Mouse (Mus musculus): ENCODE measurements around the gene Mad1l1.

Mad1l1 gene

GRCm38 (mm10) chr5:140128414-140128981, 192.9 kb downstream of the Mad1l1 start:
- peak; percentile 27 for DNase-seq (ENCODE audit: low spot score)

DNA sequence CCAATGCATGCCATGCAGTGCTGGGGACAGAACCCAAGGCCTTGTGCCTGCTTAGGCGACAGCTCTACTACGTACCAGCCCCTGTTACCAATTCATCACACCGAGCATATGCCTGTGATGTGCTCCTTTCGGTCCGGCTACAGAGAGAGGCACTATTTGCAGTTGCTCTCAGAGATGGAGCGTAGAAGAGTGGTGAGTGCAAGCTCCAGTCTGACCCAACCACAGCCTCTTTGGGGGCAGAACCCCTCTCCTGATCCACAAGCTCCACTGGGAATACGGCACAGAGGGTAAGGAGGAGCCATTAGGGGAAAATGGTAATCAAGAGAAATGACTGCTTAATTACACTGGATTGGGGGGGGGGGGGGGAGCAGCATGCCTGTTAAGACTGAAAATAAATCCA, 193.4 kb downstream of the Mad1l1 start:
- no peak for DNase-seq (ENCODE audit: low spot score)

DNA sequence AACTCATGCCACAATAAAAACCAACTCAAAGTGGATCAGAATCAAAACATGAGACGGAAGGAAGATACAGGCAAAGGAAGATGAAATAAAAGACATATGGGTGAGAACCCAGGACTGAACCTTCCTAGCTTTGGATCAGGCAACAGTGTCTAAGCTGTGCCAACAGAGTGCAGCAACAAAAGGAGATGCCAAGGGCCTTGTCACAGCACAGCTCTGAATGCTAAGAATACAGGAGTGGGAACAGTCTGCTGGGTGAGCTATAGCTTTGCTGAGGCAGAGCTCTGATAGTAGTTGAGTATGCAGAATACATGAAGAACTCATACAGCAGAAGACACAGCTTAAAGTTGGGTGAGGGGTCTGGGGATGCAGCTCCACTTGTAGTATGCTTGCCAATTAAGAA, 196.7 kb downstream of the Mad1l1 start:
- DNase-seq (ENCODE audit: low spot score): no peak

DNA sequence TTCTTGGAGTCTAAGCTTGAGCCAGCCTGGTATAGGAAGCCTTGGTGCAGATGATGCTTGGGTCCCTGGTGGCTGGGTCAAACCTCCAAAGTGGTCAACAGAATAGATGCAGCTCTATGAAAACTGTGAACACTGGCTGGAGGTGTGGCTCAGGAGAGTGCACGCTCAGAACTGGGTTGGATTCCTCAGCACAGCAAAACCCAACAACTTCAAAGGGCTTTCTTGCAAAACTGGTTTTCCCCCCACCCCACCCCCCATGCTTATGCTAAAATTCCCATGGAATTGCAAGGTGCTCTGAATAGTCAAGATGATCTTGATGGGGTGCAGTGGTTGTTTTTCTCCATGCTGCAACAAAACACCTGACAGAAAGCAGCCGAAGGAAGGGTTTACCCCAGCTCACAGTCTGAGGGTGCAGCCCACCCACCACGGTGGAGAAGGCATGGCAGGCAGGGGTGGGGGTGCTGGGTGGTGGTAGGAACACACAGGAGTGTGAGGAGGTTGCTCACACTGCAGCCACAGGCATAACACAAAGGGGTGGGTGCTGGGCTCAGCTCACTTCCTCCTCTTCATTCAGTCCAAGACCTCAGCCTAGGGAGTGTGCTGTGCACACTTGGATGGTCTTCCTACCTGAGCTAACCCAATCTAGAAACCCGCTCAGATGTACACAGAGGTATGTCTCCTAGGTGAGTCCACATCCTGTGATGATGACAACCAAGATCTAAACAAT, 197.5 kb downstream of the Mad1l1 start:
- DNase-seq (ENCODE audit: low spot score): no peak

GRCm38 (mm10) chr5:140123194-140123593, 198.2 kb downstream of the Mad1l1 start:
- no peak for DNase-seq (ENCODE audit: low spot score)

DNA sequence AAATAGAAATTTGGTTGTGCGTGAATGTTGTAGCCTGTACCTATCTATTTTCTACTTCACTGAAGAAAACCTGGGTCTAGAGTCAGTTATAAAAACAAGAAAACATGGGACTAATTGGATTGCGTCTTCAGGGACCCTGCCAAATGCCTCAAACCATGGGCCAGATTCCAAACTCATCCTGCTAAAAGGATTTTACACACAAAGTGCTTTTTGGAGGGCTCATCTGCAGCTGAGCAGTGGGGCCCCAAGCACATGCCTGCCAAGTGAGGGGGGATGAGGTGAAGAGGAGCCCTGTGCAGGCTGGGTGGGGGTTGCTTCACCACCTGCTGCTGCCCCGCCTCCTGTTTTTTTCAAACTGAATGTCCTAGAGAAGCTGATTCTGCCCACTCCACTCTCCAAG, 199.4 kb downstream of the Mad1l1 start:
- no peak for DNase-seq (ENCODE audit: low spot score)

- DNase-seq (ENCODE audit: low spot score): no peak
Observed at GRCm38 (mm10) chr5:140118921-140119320, 202.4 kb downstream of the Mad1l1 start.

GRCm38 (mm10) chr5:140117968-140118367, 203.4 kb downstream of the Mad1l1 start:
- DNase-seq (ENCODE audit: low spot score): no peak

DNA sequence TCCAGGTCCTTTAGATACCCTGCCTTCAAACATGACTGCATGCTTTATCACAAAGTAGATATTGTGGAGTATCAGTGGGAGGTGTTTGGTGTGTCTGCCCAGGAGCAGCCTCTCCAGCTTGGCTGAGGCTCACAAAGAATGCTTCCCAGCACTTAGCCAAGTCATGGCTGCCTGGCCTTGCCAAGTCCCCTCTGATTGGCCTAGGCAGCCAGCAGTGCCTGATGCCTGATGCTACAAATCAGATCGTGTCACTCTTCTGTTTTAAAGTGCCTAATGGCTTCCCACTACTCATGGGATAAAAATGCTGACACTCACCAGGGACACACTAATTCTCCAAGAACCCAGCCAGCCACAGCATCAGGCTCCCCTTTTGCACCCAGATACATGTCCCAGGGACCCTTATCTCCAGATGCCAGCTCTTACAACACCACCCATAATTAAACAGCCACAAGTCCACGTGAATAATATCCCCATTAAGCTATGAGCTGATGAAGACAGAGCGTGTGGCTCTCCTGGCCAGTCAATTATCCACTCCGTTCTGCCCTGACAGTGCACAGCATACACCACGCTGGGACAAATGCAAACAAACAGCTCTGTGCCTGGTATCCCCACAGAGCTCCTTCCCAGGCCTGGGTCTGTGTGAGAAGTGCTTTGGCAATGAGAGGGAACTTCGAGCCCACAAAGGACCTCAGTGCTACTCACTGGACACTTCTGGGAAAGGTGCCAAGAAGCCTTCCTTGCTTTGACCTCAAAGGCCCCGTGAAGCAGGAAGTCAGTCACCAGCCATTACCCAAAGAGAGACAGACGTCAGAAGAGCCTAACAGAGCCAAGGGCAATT, 205.7 kb downstream of the Mad1l1 start:
- no peak for DNase-seq (ENCODE audit: low spot score)

- no peak for DNase-seq (ENCODE audit: low spot score)
Observed at GRCm38 (mm10) chr5:140114512-140115060, 206.8 kb downstream of the Mad1l1 start.

- DNase-seq (ENCODE audit: low spot score): no peak
Observed at GRCm38 (mm10) chr5:140113281-140113680, 208.1 kb downstream of the Mad1l1 start.

DNA sequence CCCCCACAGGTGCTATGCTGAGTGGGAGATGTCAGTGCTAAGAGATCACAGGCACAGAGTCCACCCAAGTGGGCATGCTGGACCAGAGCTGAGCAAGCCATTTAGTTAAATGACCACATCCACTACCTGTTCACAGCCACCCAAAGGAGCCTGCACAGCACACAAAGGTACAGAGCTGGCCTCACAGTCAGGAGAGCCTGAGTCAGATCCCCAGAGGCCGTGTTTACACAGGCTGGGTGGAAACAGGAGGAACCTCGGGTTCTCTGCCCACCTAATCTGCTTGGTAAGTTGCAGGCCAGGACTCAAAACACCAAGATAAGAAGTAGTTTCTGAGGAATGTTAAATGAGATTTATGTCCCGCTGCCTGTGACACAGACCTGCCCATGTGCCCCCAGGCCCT, 211.3 kb downstream of the Mad1l1 start:
- DNase-seq (ENCODE audit: low spot score): no peak

DNA sequence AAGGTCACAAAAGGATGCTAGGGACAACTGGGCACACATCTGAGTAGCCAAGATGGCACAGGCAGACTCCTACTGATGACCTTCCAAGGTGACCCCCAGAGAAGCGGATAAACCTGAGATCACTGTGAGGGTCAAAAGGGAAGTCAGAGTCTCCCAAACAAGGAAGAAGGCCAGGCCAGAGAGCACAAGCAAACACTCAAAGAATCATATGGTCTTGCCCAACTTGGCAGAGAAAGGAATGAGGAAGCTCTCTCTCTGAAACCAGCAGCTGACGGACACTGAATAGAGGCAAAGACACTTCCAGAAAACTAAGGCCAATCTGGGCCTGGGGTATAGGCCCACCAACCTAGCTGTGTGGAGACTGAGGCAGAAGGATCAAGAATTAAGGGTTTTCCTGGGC, 213.4 kb downstream of the Mad1l1 start:
- no peak for DNase-seq (ENCODE audit: low spot score)

DNA sequence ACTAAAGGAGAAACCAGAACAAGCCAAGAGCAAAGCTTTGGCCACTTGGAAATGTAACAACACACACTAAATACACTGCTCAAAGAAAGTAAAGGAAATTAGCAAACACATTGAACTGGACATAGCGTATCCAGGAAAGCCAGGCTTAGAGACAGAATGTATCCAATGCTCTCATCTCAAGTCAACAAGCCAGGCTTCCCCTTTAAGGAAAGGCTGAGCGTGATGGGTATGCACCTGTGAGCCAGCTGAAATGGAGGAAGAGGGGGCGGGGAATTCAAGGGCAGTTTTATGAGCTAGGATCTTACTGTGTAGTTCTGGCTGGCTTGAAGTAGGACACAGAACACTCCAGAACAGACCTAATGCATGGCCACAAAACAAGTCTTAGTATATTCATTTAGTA, 215.3 kb downstream of the Mad1l1 start:
- no peak for DNase-seq (ENCODE audit: low spot score)

DNA sequence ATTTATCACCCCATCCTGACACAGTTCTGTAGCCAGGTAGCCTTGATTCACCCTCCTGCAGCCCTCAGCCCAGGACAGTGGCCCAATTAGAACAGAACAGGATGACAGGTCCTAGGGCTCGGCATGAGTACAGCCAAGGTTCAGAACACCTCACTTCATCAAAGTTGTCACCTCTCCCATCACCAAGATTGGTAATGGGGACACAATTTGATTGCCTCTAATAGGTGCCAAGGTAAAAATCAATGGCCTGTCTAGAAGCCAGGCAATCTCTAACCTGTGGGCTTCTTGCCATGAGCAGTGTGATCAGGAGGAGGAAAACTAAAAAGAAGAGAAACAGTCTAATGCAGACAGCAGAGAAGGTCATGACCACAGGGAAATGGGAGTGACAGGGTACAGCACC, 216.5 kb downstream of the Mad1l1 start:
- no peak for DNase-seq (ENCODE audit: low spot score)

- peak; percentile 46 for DNase-seq (ENCODE audit: low spot score)
Observed at GRCm38 (mm10) chr5:140102731-140103130, 218.6 kb downstream of the Mad1l1 start.

DNA sequence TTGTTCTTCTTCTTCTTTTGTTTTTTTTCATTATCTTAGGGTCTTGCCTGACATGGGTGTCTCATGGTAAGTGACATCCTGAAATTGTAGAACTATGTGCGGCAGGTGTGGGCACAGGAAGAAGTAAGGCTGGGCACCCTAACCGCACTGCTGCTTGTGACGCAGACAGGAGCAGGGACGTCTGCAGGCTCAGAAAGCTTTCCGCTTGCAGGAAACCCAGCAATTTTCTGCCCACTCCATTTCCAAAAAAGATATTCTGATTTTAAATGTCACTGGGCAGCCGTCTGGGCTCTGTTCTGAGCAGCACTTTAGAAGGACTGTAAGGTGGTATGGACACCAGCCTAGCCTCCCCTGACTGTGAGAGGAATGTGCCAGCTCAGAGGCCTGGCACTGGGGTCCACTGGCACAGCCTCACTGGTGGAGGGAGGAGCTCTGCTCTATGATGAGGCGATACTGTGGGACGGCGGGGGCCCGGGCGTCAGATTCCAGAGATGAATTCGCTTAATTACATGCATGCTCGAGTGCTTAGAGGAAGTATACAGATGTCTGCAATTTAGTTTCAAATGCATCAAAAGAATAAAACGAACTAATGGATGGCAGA, 219.8 kb downstream of the Mad1l1 start:
- no peak for DNase-seq (ENCODE audit: low spot score)

- DNase-seq (ENCODE audit: low spot score): no peak
Observed at GRCm38 (mm10) chr5:140098711-140099110, 222.6 kb downstream of the Mad1l1 start.

- peak; percentile 9 for DNase-seq (ENCODE audit: low spot score)
Observed at GRCm38 (mm10) chr5:140095203-140095602, 226.1 kb downstream of the Mad1l1 start.

DNA sequence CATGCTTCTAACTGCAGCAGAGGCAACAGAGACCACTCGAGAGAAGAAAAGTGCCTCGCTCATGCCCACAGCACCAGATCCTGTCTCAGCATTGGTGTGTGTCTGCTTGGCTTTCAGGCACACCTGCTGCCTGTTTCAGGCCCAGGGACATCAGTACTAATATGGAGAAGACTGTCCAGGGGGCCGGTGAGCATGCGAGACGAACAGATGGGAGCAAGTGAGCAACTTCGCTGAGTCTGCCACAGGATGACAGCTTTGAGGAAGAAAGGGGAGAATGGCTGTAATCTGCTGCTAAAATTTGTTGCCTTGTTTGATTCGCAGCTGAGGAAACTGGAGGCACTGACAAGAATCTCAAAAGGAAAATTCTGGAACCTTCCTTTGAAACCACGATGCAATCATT, 227.9 kb downstream of the Mad1l1 start:
- no peak for DNase-seq (ENCODE audit: low spot score)

GRCm38 (mm10) chr5:140091601-140092000, 229.8 kb downstream of the Mad1l1 start:
- no peak for DNase-seq (ENCODE audit: low spot score)

DNA sequence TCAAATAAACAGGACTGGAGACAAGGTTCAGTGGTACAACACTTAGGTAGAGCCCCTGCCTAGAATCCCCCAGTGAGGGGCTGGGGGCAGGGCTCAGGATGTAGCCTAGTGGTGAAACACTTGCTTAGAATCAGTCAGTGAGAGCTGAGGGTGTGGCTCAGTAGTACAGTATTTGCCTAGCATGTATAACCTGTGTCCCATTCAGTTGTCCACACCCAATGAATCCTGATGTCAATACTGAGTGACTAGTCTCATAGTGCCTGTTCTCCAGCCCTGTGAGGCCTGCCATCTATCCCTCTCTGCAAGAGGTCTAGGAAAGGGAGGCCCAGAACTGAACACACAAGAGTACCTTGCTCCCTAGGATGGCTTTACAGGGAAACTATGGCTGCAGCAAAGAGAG, 232.1 kb downstream of the Mad1l1 start:
- no peak for DNase-seq (ENCODE audit: low spot score)

Measured in embryo, embryonic 10.5 days (tissue).